In genomic region chr3:107080803-107081202, GRCm38 (mm10) we compare ENCODE assay signal across 22 mouse cellular contexts. TPM values are rescaled to one million over a fixed set of nuclear protein-coding genes. Genes with fewer than 3 reads are reported as not detected.
A peak's percentile ranks its signal among the peaks of the same experiment; 100 is the strongest.
DNase-seq lines count a peak whose midpoint lies in the region; ATAC-seq lines count a peak whose summit lies in the region.
"Had no signal": no experiment of that assay in that cellular context is flagged by ENCODE, and none has a peak within 500 bp of the region (broad histone marks: within the 10 kb centered on the region; RNA-seq: fewer than 3 reads in every experiment).

No protein-coding gene starts in this region.

- H3K4me2 ChIP-seq in forebrain, embryonic 13.5 days = no peak overlapping the region
- H3K4me2 ChIP-seq in hindbrain, embryonic 13.5 days = no peak overlapping the region
- H3K4me2 ChIP-seq: embryonic facial prominence, embryonic 13.5 days; heart, embryonic 11.5 days; hindbrain, embryonic 15.5 days; limb, embryonic 13.5 days; liver, embryonic 13.5 days; lung, embryonic 15.5 days; neural tube, embryonic 15.5 days had no signal

- no peak overlapping the region for H3K9ac ChIP-seq in forebrain, embryonic 13.5 days
- no peak overlapping the region for H3K9ac ChIP-seq in hindbrain, embryonic 13.5 days
- H3K9ac ChIP-seq: embryonic facial prominence, embryonic 13.5 days; hindbrain, embryonic 15.5 days; limb, embryonic 13.5 days; liver, embryonic 13.5 days; lung, embryonic 15.5 days; neural tube, embryonic 15.5 days had no signal

- no peak overlapping the region for H3K4me3 ChIP-seq in forebrain, embryonic 13.5 days
- H3K4me3 ChIP-seq in hindbrain, embryonic 13.5 days = no peak overlapping the region
- H3K4me3 ChIP-seq: embryonic facial prominence, embryonic 13.5 days; hindbrain, embryonic 15.5 days; layer of hippocampus, adult 2 months; limb, embryonic 13.5 days; liver, embryonic 13.5 days; lung, embryonic 15.5 days; myocyte; neural tube, embryonic 15.5 days had no signal

- H3K27ac ChIP-seq in forebrain, embryonic 13.5 days = no peak overlapping the region
- H3K27ac ChIP-seq in hindbrain, embryonic 13.5 days = no peak overlapping the region
- H3K27ac ChIP-seq: embryonic facial prominence, embryonic 13.5 days; hindbrain, embryonic 15.5 days; kidney, postnatal 0 days; layer of hippocampus, adult 2 months; limb, embryonic 13.5 days; liver, embryonic 13.5 days; lung, embryonic 15.5 days; neural tube, embryonic 15.5 days had no signal

- peak; percentile 81 for DNase-seq in CD4-positive helper T cell, adult 2 months (ENCODE audit: low read depth, low spot score)
- peak; percentile 67 for DNase-seq in T-cell, adult 2 months (ENCODE audit: low spot score)
- DNase-seq in thymus, postnatal 25 days = peak; percentile 79
- DNase-seq: layer of hippocampus, postnatal 36 days; liver, embryonic 13.5 days; lung, postnatal 4 days had no signal

- peak; percentile 41 for ATAC-seq in megakaryocyte progenitor cell, adult 5-6 weeks (replicated peaks; ENCODE audit: poor library complexity)
- ATAC-seq in forebrain, embryonic 13.5 days = no peak
- no peak for ATAC-seq in hindbrain, embryonic 13.5 days (ENCODE audit: low FRiP score)
- ATAC-seq in megakaryocyte, adult 5-6 weeks (ENCODE audit: poor library complexity, severe bottlenecking) = no peak
- ATAC-seq: forebrain, embryonic 16.5 days; intestine, postnatal 0 days had no signal

- WGBS in forebrain, embryonic 13.5 days = 85% methylated on average over 3 of the region's 3 CpGs
- WGBS in hindbrain, embryonic 13.5 days = 92% methylated on average over 3 of the region's 3 CpGs

- no peaks in the 10 kb centered on the region for H3K36me3 ChIP-seq in forebrain, embryonic 13.5 days (ENCODE audit: poor library complexity, severe bottlenecking)
- H3K36me3 ChIP-seq in hindbrain, embryonic 13.5 days = no peaks in the 10 kb centered on the region
- H3K36me3 ChIP-seq: embryonic facial prominence, embryonic 13.5 days; hindbrain, embryonic 15.5 days; limb, embryonic 13.5 days; liver, embryonic 13.5 days; lung, embryonic 15.5 days; neural tube, embryonic 15.5 days had no signal

- no peaks in the 10 kb centered on the region for H3K9me3 ChIP-seq in forebrain, embryonic 13.5 days (replicated peaks)
- no peaks in the 10 kb centered on the region for H3K9me3 ChIP-seq in hindbrain, embryonic 13.5 days
- H3K9me3 ChIP-seq: embryonic facial prominence, embryonic 13.5 days; hindbrain, embryonic 15.5 days; limb, embryonic 13.5 days; liver, embryonic 13.5 days; lung, embryonic 15.5 days; neural tube, embryonic 15.5 days had no signal

- H3K27me3 ChIP-seq in forebrain, embryonic 13.5 days = no peaks in the 10 kb centered on the region
- H3K27me3 ChIP-seq in hindbrain, embryonic 13.5 days = no peaks in the 10 kb centered on the region
- H3K27me3 ChIP-seq: embryonic facial prominence, embryonic 13.5 days; hindbrain, embryonic 15.5 days; limb, embryonic 13.5 days; liver, embryonic 13.5 days; lung, embryonic 15.5 days; neural tube, embryonic 15.5 days had no signal

- H3K4me1 ChIP-seq in forebrain, embryonic 13.5 days = no peaks in the 10 kb centered on the region
- no peaks in the 10 kb centered on the region for H3K4me1 ChIP-seq in hindbrain, embryonic 13.5 days (replicated peaks)
- H3K4me1 ChIP-seq: embryonic facial prominence, embryonic 13.5 days; limb, embryonic 13.5 days; liver, embryonic 13.5 days; lung, embryonic 15.5 days; neural tube, embryonic 15.5 days had no signal

RNA-seq across cellular contexts. Expression of gene Kcna2, which starts 20.1 kb away (rescaled TPM):
- not detected in 2 replicates for total RNA-seq in megakaryocyte progenitor cell, adult 5-6 weeks (2015)
- total RNA-seq in megakaryocyte progenitor cell, adult 5-6 weeks (2017) = not detected in 2 replicates
- polyA plus RNA-seq in forebrain, embryonic 13.5 days (2015; fragmentation: Nextera tagmentation; extraction: Ambion mirVana) = 0.37 and 0.49 TPM in 2 replicates
- 1.2 and 1.3 TPM in 2 replicates for polyA plus RNA-seq in hindbrain, embryonic 13.5 days (2015; fragmentation: Nextera tagmentation; extraction: Ambion mirVana)
- under 0.01 and 0.07 TPM in 2 replicates for total RNA-seq in megakaryocyte, adult 5-6 weeks (2015)
- total RNA-seq in megakaryocyte, adult 5-6 weeks (2017) = 0.04 TPM in 1 of 2 replicates, not detected in the other
- total RNA-seq: MEL had no signal
- polyA plus RNA-seq: myocyte had no signal

RNA-seq across cellular contexts. Expression of gene Kcna3, which starts 44.8 kb away (rescaled TPM):
- 11.6 and 11.9 TPM in 2 replicates for total RNA-seq in megakaryocyte progenitor cell, adult 5-6 weeks (2015)
- 2.3 and 5.4 TPM in 2 replicates for total RNA-seq in megakaryocyte progenitor cell, adult 5-6 weeks (2017)
- polyA plus RNA-seq in forebrain, embryonic 13.5 days (2015; fragmentation: Nextera tagmentation; extraction: Ambion mirVana) = 12.9 and 13.4 TPM in 2 replicates
- polyA plus RNA-seq in hindbrain, embryonic 13.5 days (2015; fragmentation: Nextera tagmentation; extraction: Ambion mirVana) = 6.8 and 7.1 TPM in 2 replicates
- total RNA-seq in megakaryocyte, adult 5-6 weeks (2015) = 13.3 and 17.4 TPM in 2 replicates
- total RNA-seq in megakaryocyte, adult 5-6 weeks (2017) = 5.6 and 6.9 TPM in 2 replicates
- total RNA-seq: MEL had no signal
